Comparison of ENCODE assay signal across 26 mouse cellular contexts in the genomic region with DNA sequence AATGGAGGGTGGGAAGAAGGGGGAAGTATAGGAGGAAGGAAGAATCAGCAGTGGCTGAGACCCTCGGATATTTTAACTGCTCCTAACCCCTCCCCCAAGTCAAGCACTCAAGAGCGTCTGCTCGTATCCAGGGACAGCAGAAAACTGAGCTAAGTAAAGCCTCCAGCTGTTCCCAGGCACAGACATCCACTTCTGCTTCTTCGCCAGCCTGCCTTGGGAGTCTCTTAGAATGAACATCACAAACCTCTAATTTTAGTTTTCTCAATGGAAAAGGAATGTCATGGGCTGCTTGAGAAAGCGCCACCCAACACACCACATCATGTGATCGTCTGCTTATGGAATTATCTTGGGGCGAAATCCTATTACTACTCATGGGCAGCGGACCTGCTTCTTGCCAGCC.
A peak's percentile ranks its signal among the peaks of the same experiment; 100 is the strongest.
DNase-seq lines count a peak whose midpoint lies in the region; ATAC-seq and TF ChIP-seq lines count a peak whose summit lies in the region.
"Had no signal": no experiment of that assay in that cellular context is flagged by ENCODE, and none has a peak within 500 bp of the region (broad histone marks: within the 10 kb centered on the region; RNA-seq: fewer than 3 reads in every experiment).

No protein-coding gene starts in this region.

- 50% methylated on average over 8 of the region's 8 CpGs for WGBS in lung, embryonic 14.5 days
- WGBS in olfactory bulb, adult 2 months = 18% methylated on average over 8 of the region's 8 CpGs

- H3K27ac ChIP-seq in lung, embryonic 14.5 days (ENCODE audit: low read depth) = no peak overlapping the region
- peak overlapping the region; percentile 67 for H3K27ac ChIP-seq in olfactory bulb, adult 2 months (ENCODE audit: insufficient read depth, low read depth, low read length)
- H3K27ac ChIP-seq: embryonic facial prominence, embryonic 12.5 days; forebrain, embryonic 12.5 days; forebrain, embryonic 15.5 days; heart, adult 2 months; heart, embryonic 10.5 days; heart, embryonic 13.5 days; hindbrain, embryonic 14.5 days; hindbrain, postnatal 0 days had no signal

- no peak for TF ChIP-seq CTCF in lung, embryonic 14.5 days (IDR thresholded peaks at IDR 0.05; ENCODE audit: low read depth)
- TF ChIP-seq CTCF in olfactory bulb, adult 2 months (IDR thresholded peaks at IDR 0.05; ENCODE audit: insufficient read depth, low read depth, low read length) = no peak

- 0 out of 2 replicates have a peak, but pooled peaks cover 4% of the 10 kb centered on the region for H3K4me1 ChIP-seq in lung, embryonic 14.5 days (ENCODE audit: insufficient read depth)
- H3K4me1 ChIP-seq in olfactory bulb, adult 2 months (ENCODE audit: control insufficient read depth, insufficient read depth, low read length) = peaks cover 12% of the 10 kb centered on the region
- H3K4me1 ChIP-seq: embryonic facial prominence, embryonic 12.5 days; forebrain, embryonic 12.5 days; forebrain, embryonic 15.5 days; heart, embryonic 13.5 days had no signal

- no peak overlapping the region for H3K9ac ChIP-seq in lung, embryonic 14.5 days
- H3K9ac ChIP-seq: embryonic facial prominence, embryonic 12.5 days; forebrain, embryonic 12.5 days; forebrain, embryonic 15.5 days; heart, embryonic 13.5 days; hindbrain, embryonic 14.5 days had no signal

- no peaks in the 10 kb centered on the region for H3K27me3 ChIP-seq in lung, embryonic 14.5 days (ENCODE audit: insufficient read depth, low read length)
- H3K27me3 ChIP-seq: embryonic facial prominence, embryonic 12.5 days; forebrain, embryonic 12.5 days; forebrain, embryonic 15.5 days; heart, embryonic 13.5 days had no signal

- no peak for TF ChIP-seq POLR2A in olfactory bulb, adult 2 months (IDR thresholded peaks at IDR 0.05; ENCODE audit: insufficient read depth, low read depth, low read length)

- no peak for DNase-seq in frontal cortex, postnatal 14 days (ENCODE audit: low spot score in 2 of 2)
- DNase-seq in lung, embryonic 14.5 days = peak; percentile 6
- no peak for DNase-seq in lung, postnatal 10 days
- peak; percentile 71 for DNase-seq in brain, adult 2 months (ENCODE audit: low read depth, low spot score)
- DNase-seq: adrenal gland, adult 2 months; adrenal gland, postnatal 14 days; cerebellum, adult 18-20 months; cerebellum, adult 9-10 months; cerebellum, postnatal 14 days; gastrocnemius, postnatal 10 days; gastrocnemius, postnatal 36 days; heart, adult 2 months; heart, postnatal 14 days; heart, postnatal 4 days had no signal

- no peak overlapping the region for H3K4me2 ChIP-seq in lung, embryonic 14.5 days
- H3K4me2 ChIP-seq: embryonic facial prominence, embryonic 12.5 days; forebrain, embryonic 12.5 days; forebrain, embryonic 15.5 days; heart, embryonic 13.5 days; hindbrain, embryonic 14.5 days had no signal

- H3K36me3 ChIP-seq in lung, embryonic 14.5 days (ENCODE audit: insufficient read depth) = no peaks in the 10 kb centered on the region
- H3K36me3 ChIP-seq: embryonic facial prominence, embryonic 12.5 days; forebrain, embryonic 12.5 days; forebrain, embryonic 15.5 days; heart, embryonic 10.5 days; heart, embryonic 13.5 days had no signal

- peak; percentile 27; the same call in 1 of the 2 replicates for ATAC-seq in frontal cortex, adult (ENCODE audit: low TSS enrichment)
- no peak for ATAC-seq in lung, embryonic 14.5 days (ENCODE audit: insufficient read depth)
- ATAC-seq: CD4-positive, CD25-positive, alpha-beta regulatory T cell, adult 4 months; forebrain, embryonic 15.5 days; hindbrain, postnatal 0 days; inflammation-experienced regulatory T-cells, adult 6 months had no signal

- no peaks in the 10 kb centered on the region for H3K9me3 ChIP-seq in lung, embryonic 14.5 days (ENCODE audit: low read depth, low read length)
- H3K9me3 ChIP-seq: embryonic facial prominence, embryonic 12.5 days; forebrain, embryonic 12.5 days; forebrain, embryonic 15.5 days; heart, embryonic 10.5 days; heart, embryonic 13.5 days had no signal

- no peak overlapping the region for H3K4me3 ChIP-seq in lung, embryonic 14.5 days (ENCODE audit: low read depth, low read length)
- H3K4me3 ChIP-seq in olfactory bulb, adult 2 months (ENCODE audit: insufficient read depth, low read depth, low read length) = no peak overlapping the region
- H3K4me3 ChIP-seq: embryonic facial prominence, embryonic 12.5 days; erythroblast, embryonic 14.5 days; forebrain, embryonic 12.5 days; forebrain, embryonic 15.5 days; heart, adult 2 months; heart, embryonic 10.5 days; heart, embryonic 13.5 days had no signal

Comparison
In these comparisons a context has a peak if more than half of its experiments do, and no peak if none do; other contexts are left out.
1. DNase-seq: peak in lung, embryonic 14.5 days (single experiment) and brain, adult 2 months (single experiment); none in frontal cortex, postnatal 14 days (0 of 2) and lung, postnatal 10 days (single experiment).